Mouse (Mus musculus) layer of hippocampus, adult 8-10 months (tissue): ENCODE data around the gene Spcs2. TPM values are rescaled to one million over a fixed set of nuclear protein-coding genes. Genes with fewer than 3 reads are reported as not detected.
"Not testable (repeated sequence)": the region's sequence is repeated elsewhere in the genome, so short reads cannot be mapped to it uniquely, and the experiment has no call there.

Source experiments
- DNase-seq, 2 experiments: peaks; one replicate each; pipeline ENCODE4 v3.0.0; 2022; ENCODE audit warnings: low spot score in 2 of 2
- total RNA-seq, 4 experiments: library from RNA; stranded (reverse); gene quantifications; 2 replicates each; pipeline ENCODE4 v1.2.4; 2022

The Spcs2 gene
- total RNA-seq, 4 experiments from 2014 or later, result 88.4 to 103 (median 94.7) TPM

DNA sequence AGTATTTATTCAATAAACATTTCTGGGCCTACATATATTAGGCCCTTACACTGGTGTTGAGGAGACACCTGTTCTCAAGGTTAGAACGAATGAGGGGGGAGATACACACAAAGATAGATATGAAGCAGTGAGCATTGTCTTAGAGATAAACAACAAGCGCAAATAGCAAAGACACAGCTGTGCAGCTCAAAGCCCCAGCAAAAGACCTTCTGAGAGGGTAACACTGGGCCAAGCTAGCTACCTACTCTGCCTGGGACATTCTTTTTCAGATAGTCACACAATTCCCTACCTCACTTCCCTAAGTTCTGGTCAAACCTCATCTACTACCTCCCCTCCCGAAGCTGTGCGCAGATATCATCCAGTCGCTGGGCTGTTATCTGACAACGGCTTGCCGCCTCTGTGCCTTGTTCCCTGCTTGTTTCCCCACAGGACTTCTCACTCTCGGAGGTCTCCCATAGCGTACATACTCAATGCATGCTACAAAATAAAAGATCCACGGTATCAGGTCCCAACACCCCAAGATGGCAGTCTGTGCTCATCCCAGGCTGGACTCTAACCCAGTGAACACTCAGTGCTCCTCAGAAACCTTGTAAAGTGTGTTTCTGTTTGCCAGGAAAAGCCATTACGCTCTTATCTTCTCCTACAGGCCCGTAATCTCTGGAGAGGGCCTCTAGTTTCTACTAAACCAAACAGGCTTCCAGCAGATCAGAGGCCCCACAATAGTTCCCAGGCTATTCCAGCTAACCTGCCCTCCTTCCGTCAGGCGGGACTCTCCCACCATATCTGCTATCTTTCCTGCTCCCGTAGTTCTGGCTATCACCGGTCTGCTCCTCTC is 38.4 kb downstream of the Spcs2 start:
- DNase-seq, result no peak

DNA sequence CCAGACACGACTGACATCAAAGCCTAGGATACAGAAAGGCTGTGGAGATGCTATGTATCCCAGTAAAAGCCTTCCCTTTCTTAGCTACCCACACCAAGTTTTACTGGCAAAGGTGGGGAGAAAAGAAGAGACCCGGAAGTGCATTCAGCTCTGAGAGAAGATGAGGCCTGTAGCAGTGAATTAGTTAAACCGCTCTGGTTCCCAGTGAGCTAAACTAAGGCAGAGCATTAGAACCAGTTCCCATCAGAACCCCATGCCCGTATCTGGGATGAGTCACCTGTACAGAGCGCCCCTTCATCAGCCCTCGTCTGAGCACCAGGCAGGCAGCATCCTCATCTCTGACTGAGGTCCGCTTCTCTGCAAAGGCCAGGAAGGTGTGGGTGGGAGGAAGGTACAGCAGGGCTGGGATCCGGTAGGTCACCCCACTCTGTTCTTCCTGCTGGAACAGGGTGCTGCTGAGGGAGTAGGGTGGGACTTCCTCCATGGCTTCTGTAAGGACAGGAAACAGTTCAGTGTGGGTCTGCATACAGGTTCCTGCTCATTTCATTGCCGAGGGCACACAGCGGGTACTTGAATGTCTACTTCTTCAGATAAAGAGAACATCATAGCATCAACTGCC is 40.1 kb downstream of the Spcs2 start:
- DNase-seq, result no peak

DNA sequence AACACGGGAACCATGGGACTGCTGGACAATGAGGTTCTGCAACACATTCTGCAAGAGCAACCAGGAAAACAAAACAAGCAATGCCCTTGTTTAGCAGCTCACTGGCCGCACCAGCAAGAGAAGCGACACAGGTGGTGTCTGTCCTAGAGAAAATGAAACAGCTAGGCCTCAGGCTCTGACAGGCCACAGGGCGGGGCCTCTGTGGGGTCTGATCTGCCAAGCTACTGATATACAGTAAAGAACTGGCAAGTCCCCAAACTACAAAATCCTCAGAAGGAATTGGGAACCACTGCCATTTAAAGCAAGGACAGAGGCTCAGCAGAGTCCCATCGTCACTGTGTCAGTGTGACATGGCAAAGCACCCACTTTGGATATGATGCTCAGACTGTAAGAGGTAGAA is 40.8 kb downstream of the Spcs2 start:
- no peak for DNase-seq

DNA sequence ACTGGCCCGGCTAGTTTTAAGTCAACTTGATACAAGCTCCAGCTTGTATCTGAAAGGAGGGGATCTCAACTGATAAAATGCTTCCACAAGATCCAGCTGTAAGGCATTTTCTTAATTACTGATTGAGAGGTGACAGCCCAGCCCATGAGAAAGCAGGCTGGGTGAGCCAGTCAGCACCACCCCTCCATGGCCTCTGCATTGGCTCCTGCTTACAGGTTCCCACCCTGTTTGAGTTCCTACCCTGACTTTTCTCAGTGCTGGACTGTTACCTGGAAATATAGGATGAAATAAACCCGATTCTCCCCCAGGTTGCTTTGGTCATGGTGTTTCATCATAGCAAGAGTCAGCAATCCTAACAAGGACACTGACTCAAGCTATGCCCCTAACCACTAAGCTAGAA is 41.3 kb downstream of the Spcs2 start:
- no peak for DNase-seq

DNA sequence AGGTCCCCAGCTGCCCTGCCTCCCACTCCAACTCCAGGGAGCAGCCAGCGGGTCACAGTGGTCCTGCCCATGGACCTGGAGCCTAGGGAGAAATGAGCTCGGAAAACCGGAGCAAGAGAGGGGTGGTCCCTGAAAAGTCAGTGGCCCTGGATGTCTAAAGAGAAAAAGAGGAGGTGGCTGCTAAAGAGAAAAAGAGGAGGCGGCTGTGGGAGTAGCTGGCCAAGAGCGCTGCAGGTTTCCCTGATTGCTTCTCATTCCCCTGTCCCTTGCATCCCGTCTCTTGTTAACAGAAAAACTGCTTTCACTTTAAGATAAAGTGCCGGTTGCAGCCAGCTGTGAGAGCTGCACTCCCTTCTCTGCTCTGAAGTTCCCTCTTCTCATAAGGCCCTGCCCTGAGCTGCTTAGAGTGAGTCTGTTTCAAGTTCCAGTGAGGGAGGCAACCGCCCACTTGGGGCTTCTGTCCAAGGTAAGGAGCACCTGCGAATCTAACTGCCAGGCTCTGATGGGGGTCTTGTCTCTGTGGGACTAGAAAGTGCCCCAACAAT is 45.0 kb downstream of the Spcs2 start:
- DNase-seq, result not testable (repeated sequence)

DNA sequence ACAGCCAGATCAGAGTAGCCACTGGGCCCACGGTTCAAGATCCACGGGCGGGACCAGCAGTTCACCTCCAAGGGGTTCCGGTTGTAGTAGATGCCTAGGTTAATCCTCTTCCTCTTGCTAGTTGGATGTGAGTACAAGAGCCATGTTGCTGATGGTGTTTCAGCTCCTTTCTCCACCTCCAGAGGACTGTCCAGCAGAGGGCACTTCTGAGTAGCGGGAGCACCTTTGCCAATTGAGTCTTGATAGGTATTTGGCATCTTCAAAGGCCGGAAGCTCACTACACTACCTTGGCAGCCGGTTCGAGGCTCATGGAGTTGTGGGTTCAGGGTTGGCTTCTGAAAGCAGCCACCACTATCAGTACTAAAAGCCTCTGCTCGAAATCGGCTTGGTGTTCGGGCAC is 49.9 kb downstream of the Spcs2 start:
- DNase-seq, result no peak

DNA sequence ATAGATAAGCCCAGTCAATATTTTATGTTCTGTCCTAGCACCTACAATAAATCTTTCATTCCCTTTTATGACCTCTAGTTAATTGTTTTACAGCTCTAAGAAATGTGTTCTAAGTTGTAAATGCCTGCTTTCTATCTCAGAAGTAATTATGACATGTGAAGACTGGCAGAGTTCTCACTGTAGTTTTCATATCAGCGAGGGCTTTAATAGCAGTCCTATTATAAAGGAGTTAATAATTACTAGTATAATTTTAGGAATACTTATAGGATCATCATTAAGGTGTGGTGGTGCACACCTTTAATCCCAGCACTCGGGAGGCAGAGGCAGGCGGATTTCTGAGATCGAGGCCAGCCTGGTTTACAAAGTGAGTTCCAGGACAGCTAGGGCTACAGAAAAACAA is 51.6 kb downstream of the Spcs2 start:
- no peak for DNase-seq

DNA sequence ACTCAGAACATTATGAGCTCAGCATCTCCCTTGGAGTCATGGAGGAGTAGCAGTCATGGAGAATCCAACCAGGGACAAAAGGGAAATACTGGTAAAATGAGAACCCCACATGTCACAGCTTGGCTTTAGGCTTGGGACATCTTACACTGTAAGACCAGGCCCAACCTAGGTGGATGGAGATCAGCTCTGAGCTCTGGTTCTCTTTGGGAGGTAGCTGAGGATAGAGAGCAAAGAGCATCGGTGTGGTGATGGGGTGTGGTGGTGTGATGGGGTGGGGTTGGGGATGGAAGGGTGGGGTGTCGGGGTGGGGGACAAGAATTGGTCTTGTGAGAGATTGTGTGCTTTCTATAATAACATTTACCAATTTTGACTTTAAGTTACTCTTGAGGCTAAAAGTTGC is 52.4 kb downstream of the Spcs2 start:
- no peak for DNase-seq

DNA sequence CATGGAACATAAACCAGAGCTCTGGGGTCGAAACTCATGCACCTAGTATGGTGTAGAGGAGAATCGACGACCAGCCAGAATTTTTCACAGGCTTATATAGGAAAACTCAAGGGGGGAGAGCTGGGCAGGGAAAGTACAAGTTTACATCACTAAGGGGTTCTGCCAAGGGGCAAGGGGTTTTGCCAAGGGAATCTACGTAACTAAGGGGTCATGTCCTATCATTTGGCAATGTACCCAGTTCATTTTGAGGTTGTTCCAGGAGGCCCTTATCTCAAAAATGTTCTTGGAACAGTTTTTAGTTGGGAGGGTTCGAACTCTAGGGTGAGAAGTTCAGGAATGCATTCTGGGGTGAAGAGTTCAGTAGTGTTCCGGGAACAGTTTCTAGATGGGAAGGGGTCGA is 56.2 kb downstream of the Spcs2 start:
- not testable (repeated sequence) for DNase-seq

DNA sequence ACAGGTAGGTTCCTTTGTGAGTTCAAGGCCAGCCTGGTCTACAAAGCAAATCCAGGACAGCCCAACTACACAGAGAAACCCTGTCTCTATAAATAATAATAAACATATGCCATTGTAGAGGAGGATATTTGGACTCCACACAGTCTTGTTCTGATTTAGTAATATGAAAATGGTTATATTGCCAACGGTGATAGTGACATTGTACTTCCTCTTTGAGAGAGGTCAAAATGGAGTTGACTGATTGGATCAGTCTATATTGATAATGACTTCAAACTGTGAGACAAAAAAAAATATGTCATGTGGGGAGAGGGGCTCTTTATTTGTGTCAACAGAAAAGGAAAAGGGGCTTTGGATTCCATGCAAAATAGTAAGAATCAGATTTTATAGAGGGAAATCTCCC is 57.9 kb downstream of the Spcs2 start:
- no peak for DNase-seq

DNA sequence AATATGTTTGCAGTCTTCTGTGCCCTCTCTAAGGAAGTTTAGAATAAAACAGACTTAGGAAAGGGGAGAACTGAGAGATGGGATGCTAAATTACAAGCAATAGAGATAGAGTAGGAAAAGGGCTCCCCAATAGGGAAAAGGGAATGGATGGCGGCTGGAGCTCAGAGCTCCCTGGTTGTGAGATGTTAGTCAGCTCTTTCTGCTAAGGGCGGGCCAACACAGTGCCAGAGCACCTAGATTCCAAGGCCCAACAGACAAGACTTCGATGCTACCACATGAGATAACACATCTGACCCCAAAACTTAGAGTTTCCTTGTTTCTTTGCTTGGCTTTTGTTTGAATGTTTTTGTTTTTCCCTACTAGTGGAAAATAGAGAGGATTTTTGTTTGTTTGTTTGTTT is 59.2 kb downstream of the Spcs2 start:
- DNase-seq, result not testable (repeated sequence)

DNA sequence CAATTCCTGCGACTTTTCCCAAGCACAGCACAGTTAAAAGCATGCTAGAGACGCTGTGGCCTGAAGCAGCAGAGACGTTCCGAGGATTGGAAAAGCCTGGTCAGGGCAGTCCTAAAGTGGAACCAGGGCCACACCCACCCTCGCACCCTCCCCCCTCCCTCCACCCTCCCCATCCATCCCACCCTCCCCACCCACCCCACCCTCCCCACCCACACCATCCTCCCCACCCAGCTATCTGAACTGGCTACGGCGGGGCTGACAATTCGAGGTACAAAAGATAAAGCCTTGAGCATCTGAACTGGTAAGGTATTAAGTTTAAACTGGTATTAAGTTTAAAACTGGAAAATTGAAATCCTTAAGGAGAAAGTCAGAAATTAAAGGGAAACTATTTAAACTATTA is 59.7 kb downstream of the Spcs2 start:
- no peak for DNase-seq

DNA sequence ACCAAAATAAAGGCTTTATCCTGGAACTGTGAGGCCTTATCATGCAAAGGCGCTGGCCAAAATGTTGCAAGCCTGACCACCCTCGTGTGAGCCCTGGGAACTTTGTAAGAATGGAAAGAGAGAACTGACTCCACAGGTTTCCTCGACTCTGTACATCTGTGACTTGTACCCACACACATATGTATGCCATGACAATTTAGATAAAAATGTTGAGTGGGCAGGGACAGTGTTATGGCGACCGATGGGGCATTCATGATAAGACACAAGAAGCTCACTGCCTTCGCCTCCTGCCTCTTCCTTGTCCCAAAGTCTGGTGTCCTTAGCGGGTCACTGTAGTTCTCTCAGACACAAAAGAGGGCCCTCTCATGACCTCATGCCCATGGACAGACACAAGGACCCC is 64.1 kb downstream of the Spcs2 start:
- DNase-seq, result no peak

DNA sequence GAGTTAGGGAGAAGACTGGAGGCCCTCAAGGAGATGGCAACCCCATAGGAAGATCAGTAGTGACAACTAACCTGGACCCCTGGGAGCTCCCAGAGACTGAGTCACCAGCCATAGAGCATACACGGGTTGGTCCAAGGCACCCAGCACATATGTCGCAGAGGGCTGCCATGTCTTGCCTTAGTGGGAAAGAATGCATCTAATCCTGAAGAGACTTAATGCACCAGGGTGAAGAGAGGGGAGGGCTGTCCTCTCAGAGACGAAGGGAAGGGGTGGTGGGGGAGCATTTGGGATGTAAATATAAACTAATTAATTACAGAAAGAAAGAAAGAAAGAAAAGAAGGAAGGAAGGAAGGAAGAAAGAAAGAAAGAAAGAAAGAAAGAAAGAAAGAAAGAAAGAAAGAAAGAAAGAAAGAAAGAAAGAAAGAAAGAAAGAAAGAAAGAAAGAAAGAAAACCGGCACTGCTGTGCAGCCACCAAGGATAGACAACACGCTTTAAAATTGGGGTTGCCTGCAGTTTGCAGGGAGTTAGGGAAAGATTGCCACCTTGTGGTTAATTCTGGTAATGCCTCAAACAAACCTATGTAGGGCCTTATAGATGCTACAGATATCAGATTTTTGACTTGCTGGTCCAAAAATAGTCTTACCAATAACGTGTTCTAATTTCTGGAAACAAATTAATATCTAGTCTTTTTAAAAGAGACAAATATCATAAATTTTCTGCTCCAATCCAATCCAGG is 65.2 kb downstream of the Spcs2 start:
- peak; percentile 33 to 67 for DNase-seq

DNA sequence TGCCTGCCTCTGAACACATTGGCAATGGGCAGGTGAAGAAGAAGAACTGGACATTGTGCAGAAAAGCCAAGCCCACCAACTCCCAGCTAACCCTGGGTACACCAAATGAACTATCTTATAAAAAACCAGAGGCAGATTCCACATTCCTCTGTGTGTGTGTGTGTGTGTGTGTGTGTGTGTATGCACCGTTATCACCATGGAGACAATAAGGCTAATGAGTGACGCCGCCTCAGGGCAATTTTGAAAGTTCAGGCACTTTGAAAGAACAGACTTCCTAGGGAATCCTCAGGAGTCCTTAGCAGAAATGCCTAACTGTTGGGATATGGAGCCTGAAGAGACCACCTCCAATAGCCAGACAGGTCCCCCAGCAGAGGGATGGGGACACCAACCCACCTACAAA is 66.0 kb downstream of the Spcs2 start:
- no peak for DNase-seq

DNA sequence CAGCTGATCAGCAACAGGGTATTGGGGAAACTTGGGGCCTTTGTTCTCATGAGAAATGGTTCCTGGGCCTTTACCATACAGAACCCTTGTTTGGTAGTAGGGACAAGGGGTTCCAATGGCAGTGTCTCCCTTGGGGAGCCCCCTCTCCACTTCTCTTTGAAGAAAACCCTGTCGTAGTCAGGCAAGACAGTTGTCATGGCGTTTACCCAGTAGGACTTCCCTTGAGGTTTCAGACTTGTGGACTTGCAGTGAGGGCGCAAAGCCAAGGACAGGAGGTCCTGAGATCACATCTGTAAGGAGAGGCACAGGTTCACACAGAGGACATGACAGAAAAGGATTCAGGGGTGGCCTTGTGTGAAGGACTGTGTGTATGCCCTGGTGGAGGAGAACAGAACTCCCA is 66.8 kb downstream of the Spcs2 start:
- DNase-seq, result no peak

DNA sequence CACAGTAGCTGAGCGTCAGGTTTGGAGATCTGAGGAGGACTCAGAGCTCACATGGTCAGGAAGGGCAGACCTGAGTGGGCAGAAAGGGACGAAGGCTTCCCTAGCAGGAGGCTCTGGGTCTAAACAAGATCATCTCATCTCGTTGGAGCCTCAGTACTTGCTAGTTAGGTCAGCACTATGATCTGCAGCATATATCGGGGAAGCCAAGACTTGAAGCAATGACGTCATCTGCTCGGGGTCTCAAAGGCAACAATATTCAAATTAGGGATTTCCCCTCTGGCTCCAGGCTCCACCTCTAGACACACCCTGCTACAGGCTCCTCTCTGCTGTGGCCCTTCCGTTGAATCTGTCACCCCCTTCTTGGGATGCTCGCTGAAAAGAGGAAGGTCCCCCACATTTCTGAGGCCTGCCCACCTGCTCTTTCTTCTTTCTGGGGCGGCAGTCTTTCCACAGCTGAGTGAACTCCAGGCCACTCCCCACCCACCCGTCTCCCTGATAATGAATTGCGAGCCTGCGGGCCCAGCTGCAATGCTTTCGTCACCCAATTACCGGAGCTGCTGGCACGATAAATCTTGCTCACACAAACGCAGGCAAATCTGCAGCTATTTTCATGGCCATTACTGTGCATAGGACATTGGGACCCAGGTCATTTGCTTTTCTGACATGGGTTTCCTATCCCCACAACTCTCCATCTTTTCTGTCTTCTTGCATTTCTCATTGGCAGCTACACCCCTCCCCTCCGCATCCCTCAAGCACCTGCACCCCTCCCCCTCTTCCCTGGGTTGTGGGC is 67.9 kb downstream of the Spcs2 start:
- no peak for DNase-seq

DNA sequence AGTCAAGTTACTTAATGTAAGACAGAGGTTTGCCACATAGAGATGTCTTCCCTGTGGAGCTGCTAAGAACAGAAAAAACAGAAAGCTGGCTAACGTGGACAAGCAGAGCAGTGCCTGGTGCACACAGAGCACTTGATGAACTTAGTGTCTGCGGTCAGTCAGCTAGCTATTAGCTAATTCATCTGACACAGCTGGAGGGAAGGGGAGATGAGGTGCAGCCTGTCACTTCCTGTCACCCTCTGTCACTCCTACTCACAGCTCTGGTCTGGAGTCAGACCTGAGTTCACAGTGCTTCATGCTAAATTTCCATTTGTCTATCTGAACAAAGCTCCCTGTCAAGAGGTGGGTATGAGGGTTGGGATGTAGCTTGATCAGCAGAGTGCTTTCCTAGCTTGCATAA is 69.2 kb downstream of the Spcs2 start:
- DNase-seq, result no peak

DNA sequence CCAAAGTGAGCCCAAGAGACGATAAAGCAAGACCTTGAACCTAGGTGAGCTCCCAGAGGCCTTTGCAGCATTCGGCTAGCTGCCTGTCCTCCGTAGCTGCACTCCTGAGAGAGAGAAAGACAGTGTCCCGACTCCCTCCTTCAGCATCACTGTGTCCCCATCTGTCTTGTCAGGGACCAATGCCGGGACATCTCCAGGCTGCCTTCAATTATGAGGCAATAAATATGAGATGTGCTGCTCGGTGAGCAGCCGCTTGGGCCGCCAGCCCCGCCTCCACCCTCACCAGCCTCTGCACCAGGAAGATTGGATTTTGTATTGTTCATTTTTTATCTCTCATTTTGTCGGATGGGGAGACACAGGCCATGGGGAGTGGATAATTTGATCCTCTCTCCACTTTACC is 72.4 kb downstream of the Spcs2 start:
- no peak for DNase-seq

DNA sequence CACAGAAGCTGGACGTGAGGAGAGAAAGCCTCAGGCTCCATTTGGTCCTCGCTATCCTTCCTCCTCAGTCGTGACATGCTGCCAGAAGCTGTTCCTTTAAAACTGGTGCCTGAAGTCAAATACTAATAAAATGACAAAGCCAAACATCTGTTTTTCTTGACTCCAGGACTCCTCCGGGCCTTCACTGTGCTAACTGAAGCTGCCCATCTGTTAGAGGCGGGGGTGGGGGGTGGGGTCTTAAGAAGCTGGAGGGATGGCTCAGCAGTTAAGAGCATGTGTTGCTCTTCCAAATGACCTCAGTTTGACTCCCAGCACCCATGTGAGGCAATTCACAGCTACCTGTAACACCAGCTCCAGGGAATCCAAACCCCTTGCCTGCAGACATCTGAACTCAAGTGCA is 74.7 kb downstream of the Spcs2 start:
- DNase-seq, result no peak

DNA sequence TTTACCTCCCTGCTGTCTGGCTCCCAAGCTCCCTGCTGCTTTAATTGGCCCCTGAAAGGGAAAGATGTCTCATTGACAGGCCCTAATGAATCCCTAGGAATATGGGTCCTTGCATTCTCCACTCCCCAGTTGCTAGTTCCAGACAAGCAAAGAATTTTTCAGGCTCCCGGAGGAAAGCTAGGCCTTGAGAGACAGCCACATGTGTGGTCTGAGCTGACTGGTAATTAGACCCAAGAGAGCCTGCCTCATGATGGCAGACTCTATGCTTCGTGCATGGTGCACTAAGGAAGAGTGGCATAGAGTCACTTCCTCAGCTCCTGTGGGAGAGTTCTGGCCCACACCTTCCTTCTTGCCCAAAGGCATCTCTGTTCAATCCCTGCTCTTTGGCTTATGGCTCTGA is 75.3 kb downstream of the Spcs2 start:
- no peak for DNase-seq
